Mouse (Mus musculus): ENCODE results near the gene Gm15517. TPM values are rescaled to one million over a fixed set of nuclear protein-coding genes. Genes with fewer than 3 reads are reported as not detected.
"Not testable (repeated sequence)": the region's sequence is repeated elsewhere in the genome, so short reads cannot be mapped to it uniquely, and the experiment has no call there.

Gm15517 gene
- polyA plus RNA-seq, 1 experiment, result not detected

- no peaks in the 10 kb centered on the region for H3K4me1 ChIP-seq (ENCODE audit: control insufficient read depth, insufficient read depth, insufficient read length)
- H3K36me3 ChIP-seq (ENCODE audit: control insufficient read depth, insufficient read depth, low read length), result no peaks in the 10 kb centered on the region
- no peak overlapping the region for H3K27ac ChIP-seq (ENCODE audit: insufficient read depth, low read length)
- TF ChIP-seq CTCF (IDR thresholded peaks at IDR 0.05; ENCODE audit: extremely low read depth, insufficient read depth, insufficient read length, insufficient replicate concordance) (no peak), POLR2A (IDR thresholded peaks at IDR 0.05; ENCODE audit: low read depth, low read length) (no peak)
- H3K27me3 ChIP-seq (ENCODE audit: control insufficient read depth, insufficient read depth, low read length), result no peaks in the 10 kb centered on the region
- no peak for DNase-seq (ENCODE audit: low read depth in 1 of 2, low spot score in 2 of 2)
- no peak overlapping the region for H3K4me3 ChIP-seq (ENCODE audit: extremely low read depth, insufficient read depth, insufficient read length)
- 73% methylated on average over 9 of the region's 10 CpGs for WGBS
These were observed 15.4 kb downstream of the Gm15517 start for GRCm38 (mm10) chr7:44276461-44277249.

- Histone ChIP-seq H3K4me3 (ENCODE audit: extremely low read depth, insufficient read depth, insufficient read length) (no peak overlapping the region), H3K27ac (ENCODE audit: insufficient read depth, low read length) (no peak overlapping the region), H3K36me3 (ENCODE audit: control insufficient read depth, insufficient read depth, low read length) (no peaks in the 10 kb centered on the region), H3K4me1 (ENCODE audit: control insufficient read depth, insufficient read depth, insufficient read length) (no peaks in the 10 kb centered on the region), H3K27me3 (ENCODE audit: control insufficient read depth, insufficient read depth, low read length) (no peaks in the 10 kb centered on the region)
- no peak for TF ChIP-seq POLR2A (IDR thresholded peaks at IDR 0.05; ENCODE audit: low read depth, low read length)
- peak; percentile 36; the same call in 1 of the 2 replicates for TF ChIP-seq CTCF (IDR thresholded peaks at IDR 0.05; ENCODE audit: extremely low read depth, insufficient read depth, insufficient read length, insufficient replicate concordance)
- WGBS, result 49% methylated on average over 2 of the region's 2 CpGs
- DNase-seq (ENCODE audit: low read depth in 1 of 2, low spot score in 2 of 2), result peak; percentile 22 to 53
These were observed 16.0 kb downstream of the Gm15517 start for GRCm38 (mm10) chr7:44277250-44277622.

GRCm38 (mm10) chr7:44280959-44281358, 19.7 kb downstream of the Gm15517 start:
- TF ChIP-seq CTCF (IDR thresholded peaks at IDR 0.05; ENCODE audit: extremely low read depth, insufficient read depth, insufficient read length, insufficient replicate concordance) (no peak), POLR2A (IDR thresholded peaks at IDR 0.05; ENCODE audit: low read depth, low read length) (no peak)
- no peaks in the 10 kb centered on the region for H3K36me3 ChIP-seq (ENCODE audit: control insufficient read depth, insufficient read depth, low read length)
- 8% methylated on average over 1 of the region's 1 CpGs for WGBS
- no peaks in the 10 kb centered on the region for H3K27me3 ChIP-seq (ENCODE audit: control insufficient read depth, insufficient read depth, low read length)
- H3K4me3 ChIP-seq (ENCODE audit: extremely low read depth, insufficient read depth, insufficient read length), result no peak overlapping the region
- DNase-seq (ENCODE audit: low read depth in 1 of 2, low spot score in 2 of 2), result no peak
- H3K27ac ChIP-seq (ENCODE audit: insufficient read depth, low read length), result no peak overlapping the region
- no peaks in the 10 kb centered on the region for H3K4me1 ChIP-seq (ENCODE audit: control insufficient read depth, insufficient read depth, insufficient read length)

DNA sequence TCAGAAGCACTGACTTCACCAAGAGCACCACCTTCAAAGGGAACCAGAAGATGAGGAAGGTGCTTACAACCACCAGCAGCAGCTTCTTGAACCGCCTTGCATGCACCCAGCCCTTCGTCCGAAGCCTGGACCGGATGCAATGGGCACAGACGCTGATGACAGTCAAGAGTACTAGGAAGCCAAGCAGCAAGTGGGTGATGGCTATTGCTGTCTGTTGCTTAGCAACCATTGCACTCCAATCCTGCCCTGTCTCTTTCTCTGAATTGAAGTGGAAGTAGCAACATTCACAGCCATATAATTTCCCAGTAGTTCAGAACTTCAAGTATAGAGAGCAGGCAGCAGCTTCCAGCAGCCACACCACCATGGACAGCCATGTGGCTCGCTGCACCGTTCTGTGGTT, 20.3 kb downstream of the Gm15517 start:
- H3K27ac ChIP-seq (ENCODE audit: insufficient read depth, low read length), result no peak overlapping the region
- H3K4me1 ChIP-seq (ENCODE audit: control insufficient read depth, insufficient read depth, insufficient read length), result no peaks in the 10 kb centered on the region
- no peaks in the 10 kb centered on the region for H3K27me3 ChIP-seq (ENCODE audit: control insufficient read depth, insufficient read depth, low read length)
- no peak for TF ChIP-seq CTCF (IDR thresholded peaks at IDR 0.05; ENCODE audit: extremely low read depth, insufficient read depth, insufficient read length, insufficient replicate concordance)
- TF ChIP-seq POLR2A (IDR thresholded peaks at IDR 0.05; ENCODE audit: low read depth, low read length), result no peak
- no peaks in the 10 kb centered on the region for H3K36me3 ChIP-seq (ENCODE audit: control insufficient read depth, insufficient read depth, low read length)
- no peak for DNase-seq (ENCODE audit: low read depth in 1 of 2, low spot score in 2 of 2)
- H3K4me3 ChIP-seq (ENCODE audit: extremely low read depth, insufficient read depth, insufficient read length), result no peak overlapping the region
- 86% methylated on average over 7 of the region's 7 CpGs for WGBS

GRCm38 (mm10) chr7:44287760-44288159, 26.5 kb downstream of the Gm15517 start:
- DNase-seq (ENCODE audit: low read depth in 1 of 2, low spot score in 2 of 2), result no peak
- 71% methylated on average over 7 of the region's 7 CpGs for WGBS
- H3K4me1 ChIP-seq (ENCODE audit: control insufficient read depth, insufficient read depth, insufficient read length), result no peaks in the 10 kb centered on the region; the same call in 1 of the 2 replicates

DNA sequence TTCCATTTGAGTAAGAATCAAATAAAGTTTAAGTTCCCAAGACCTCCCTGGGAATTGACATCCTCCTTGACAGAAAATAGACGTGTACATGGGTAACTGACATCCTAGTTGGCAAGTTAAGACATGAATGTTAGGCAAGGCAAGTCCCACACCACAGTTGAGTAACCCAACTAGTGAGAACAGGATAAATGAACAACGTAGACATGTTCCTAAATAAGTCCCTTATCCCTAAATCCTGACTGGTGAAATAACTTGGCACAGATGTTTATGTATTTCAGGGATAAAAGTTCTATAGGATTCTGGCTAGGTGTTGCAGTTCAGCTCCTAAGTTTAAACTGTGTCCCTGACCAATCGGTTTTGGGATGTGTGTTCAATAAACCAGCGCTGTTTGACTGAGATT, 29.7 kb downstream of the Gm15517 start:
- Histone ChIP-seq H3K27me3 (ENCODE audit: control insufficient read depth, insufficient read depth, low read length) (no peaks in the 10 kb centered on the region), H3K36me3 (ENCODE audit: control insufficient read depth, insufficient read depth, low read length) (no peaks in the 10 kb centered on the region), H3K27ac (ENCODE audit: insufficient read depth, low read length) (no peak overlapping the region), H3K4me1 (ENCODE audit: control insufficient read depth, insufficient read depth, insufficient read length) (no peaks in the 10 kb centered on the region; the same call in 1 of the 2 replicates), H3K4me3 (ENCODE audit: extremely low read depth, insufficient read depth, insufficient read length) (no peak overlapping the region)
- TF ChIP-seq POLR2A (IDR thresholded peaks at IDR 0.05; ENCODE audit: low read depth, low read length) (no peak), CTCF (IDR thresholded peaks at IDR 0.05; ENCODE audit: extremely low read depth, insufficient read depth, insufficient read length, insufficient replicate concordance) (no peak)
- DNase-seq (ENCODE audit: low read depth in 1 of 2, low spot score in 2 of 2), result no peak
- 82% methylated on average over 4 of the region's 4 CpGs for WGBS

More at GRCm38 (mm10) chr7:44287760-44288159, 26.5 kb downstream of the Gm15517 start:
- Histone ChIP-seq H3K4me3 (ENCODE audit: extremely low read depth, insufficient read depth, insufficient read length) (no peak overlapping the region), H3K27ac (ENCODE audit: insufficient read depth, low read length) (no peak overlapping the region), H3K36me3 (ENCODE audit: control insufficient read depth, insufficient read depth, low read length) (no peaks in the 10 kb centered on the region), H3K27me3 (ENCODE audit: control insufficient read depth, insufficient read depth, low read length) (no peaks in the 10 kb centered on the region)
- TF ChIP-seq POLR2A (IDR thresholded peaks at IDR 0.05; ENCODE audit: low read depth, low read length), result no peak

DNA sequence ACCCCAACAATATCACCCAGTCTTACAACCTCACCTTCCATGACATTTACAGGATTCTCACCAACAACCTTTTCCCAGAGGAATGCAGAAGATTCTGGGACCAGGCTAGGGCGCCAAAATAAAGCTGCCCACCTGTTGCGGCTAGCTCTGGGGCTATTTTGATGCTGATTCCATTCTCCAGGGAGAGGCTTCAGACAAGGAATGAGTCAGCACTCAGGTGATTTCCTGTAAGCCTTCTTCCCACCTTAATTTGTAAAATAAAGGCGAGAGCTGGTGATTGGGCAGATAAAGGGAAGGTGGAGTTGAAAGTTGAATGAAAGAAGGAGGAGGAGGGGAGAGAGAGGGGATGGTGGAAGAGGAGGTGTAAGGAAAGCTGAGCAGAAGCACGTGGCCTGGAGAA, 30.2 kb downstream of the Gm15517 start:
- Histone ChIP-seq H3K36me3 (ENCODE audit: control insufficient read depth, insufficient read depth, low read length) (no peaks in the 10 kb centered on the region), H3K27me3 (ENCODE audit: control insufficient read depth, insufficient read depth, low read length) (no peaks in the 10 kb centered on the region), H3K4me3 (ENCODE audit: extremely low read depth, insufficient read depth, insufficient read length) (no peak overlapping the region), H3K4me1 (ENCODE audit: control insufficient read depth, insufficient read depth, insufficient read length) (no peaks in the 10 kb centered on the region; the same call in 1 of the 2 replicates), H3K27ac (ENCODE audit: insufficient read depth, low read length) (no peak overlapping the region)
- 46% methylated on average over 4 of the region's 4 CpGs for WGBS
- no peak for DNase-seq (ENCODE audit: low read depth in 1 of 2, low spot score in 2 of 2)
- TF ChIP-seq POLR2A (IDR thresholded peaks at IDR 0.05; ENCODE audit: low read depth, low read length) (no peak), CTCF (IDR thresholded peaks at IDR 0.05; ENCODE audit: extremely low read depth, insufficient read depth, insufficient read length, insufficient replicate concordance) (no peak)

DNA sequence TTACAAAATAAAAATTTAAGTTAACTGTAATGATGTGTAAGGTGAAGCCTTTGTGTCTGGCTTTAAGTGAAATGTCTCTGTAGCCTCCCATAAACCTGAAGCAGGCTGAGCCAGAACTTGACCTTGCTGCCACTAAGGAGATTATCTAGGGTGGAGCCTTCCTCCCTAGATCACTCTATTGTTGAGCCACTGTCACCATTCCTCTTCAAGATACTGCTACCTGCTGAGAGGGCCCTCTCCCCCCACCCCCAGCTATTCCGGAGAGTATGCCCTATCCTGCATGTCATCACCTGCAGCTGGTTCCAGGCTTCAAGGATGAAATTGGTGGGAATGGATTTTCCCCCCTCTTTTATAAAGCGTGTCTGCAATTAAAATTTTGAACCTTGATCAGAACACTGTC, 36.3 kb downstream of the Gm15517 start:
- not testable (repeated sequence) for H3K27ac ChIP-seq (ENCODE audit: insufficient read depth, low read length); H3K27me3 ChIP-seq (ENCODE audit: control insufficient read depth, insufficient read depth, low read length); H3K36me3 ChIP-seq (ENCODE audit: control insufficient read depth, insufficient read depth, low read length); H3K4me3 ChIP-seq (ENCODE audit: extremely low read depth, insufficient read depth, insufficient read length); DNase-seq (ENCODE audit: low read depth in 1 of 2, low spot score in 2 of 2); H3K4me1 ChIP-seq (ENCODE audit: control insufficient read depth, insufficient read depth, insufficient read length)
- 80% methylated on average over 2 of the region's 2 CpGs for WGBS

Data from spleen, adult 2 months (tissue).